Mouse (Mus musculus): ENCODE data around the gene Arhgap6. TPM values are rescaled to one million over a fixed set of nuclear protein-coding genes. Genes with fewer than 3 reads are reported as not detected.
"Not testable (repeated sequence)": the region's sequence is repeated elsewhere in the genome, so short reads cannot be mapped to it uniquely, and the experiment has no call there.

The Arhgap6 gene
- polyA plus RNA-seq, 1 experiment from 2014 or later, result 4.4 TPM

- Histone ChIP-seq H3K9ac (no peak overlapping the region), H3K27ac (0 out of 2 replicates have a peak overlapping the region, but pooled peaks have one; percentile 43), H3K27me3 (peaks cover 3% of the 10 kb centered on the region; the same call in 1 of the 2 replicates), H3K36me3 (no peaks in the 10 kb centered on the region), H3K4me1 (no peaks in the 10 kb centered on the region), H3K4me2 (no peak overlapping the region), H3K4me3 (no peak overlapping the region), H3K9me3 (no peaks in the 10 kb centered on the region)
- no peak for ATAC-seq (ENCODE audit: insufficient number of reproducible peaks, low FRiP score, low TSS enrichment, low read depth)
- 49% methylated on average over 2 of the region's 2 CpGs for WGBS
Observed at GRCm38 (mm10) chrX:169262212-169262611, 467.3 kb downstream of the Arhgap6 start.

- no peaks in the 10 kb centered on the region for H3K9me3 ChIP-seq
- ATAC-seq (ENCODE audit: insufficient number of reproducible peaks, low FRiP score, low TSS enrichment, low read depth), result no peak
- H3K27ac ChIP-seq, result no peak overlapping the region
- no peak overlapping the region for H3K9ac ChIP-seq
- H3K27me3 ChIP-seq, result peaks cover 3% of the 10 kb centered on the region; the same call in 1 of the 2 replicates
- H3K36me3 ChIP-seq, result no peaks in the 10 kb centered on the region
- no peak overlapping the region for H3K4me2 ChIP-seq
- no peaks in the 10 kb centered on the region for H3K4me1 ChIP-seq
- 65% methylated on average over 8 of the region's 8 CpGs for WGBS
- H3K4me3 ChIP-seq, result no peak overlapping the region
Observed at GRCm38 (mm10) chrX:169263433-169264172, 468.7 kb downstream of the Arhgap6 start.

GRCm38 (mm10) chrX:169299579-169299978 is 504.7 kb downstream of the Arhgap6 start:
- Histone ChIP-seq H3K27ac (no peak overlapping the region), H3K9ac (no peak overlapping the region), H3K4me3 (no peak overlapping the region), H3K4me1 (no peaks in the 10 kb centered on the region), H3K9me3 (no peaks in the 10 kb centered on the region), H3K36me3 (no peaks in the 10 kb centered on the region), H3K27me3 (peaks cover 2% of the 10 kb centered on the region; the same call in 1 of the 2 replicates), H3K4me2 (no peak overlapping the region)
- WGBS, result 63% methylated on average over 4 of the region's 4 CpGs
- no peak for ATAC-seq (ENCODE audit: insufficient number of reproducible peaks, low FRiP score, low TSS enrichment, low read depth)

GRCm38 (mm10) chrX:169302271-169303045 is 507.6 kb downstream of the Arhgap6 start:
- Histone ChIP-seq H3K4me2 (no peak overlapping the region), H3K9me3 (no peaks in the 10 kb centered on the region), H3K27me3 (peaks cover 2% of the 10 kb centered on the region; the same call in 1 of the 2 replicates), H3K27ac (no peak overlapping the region), H3K4me1 (no peaks in the 10 kb centered on the region), H3K4me3 (no peak overlapping the region), H3K36me3 (no peaks in the 10 kb centered on the region), H3K9ac (no peak overlapping the region)
- 59% methylated on average over 26 of the region's 26 CpGs for WGBS
- ATAC-seq (ENCODE audit: insufficient number of reproducible peaks, low FRiP score, low TSS enrichment, low read depth), result no peak

GRCm38 (mm10) chrX:169303945-169304344 is 509.0 kb downstream of the Arhgap6 start:
- no peak overlapping the region for H3K27ac ChIP-seq
- ATAC-seq (ENCODE audit: insufficient number of reproducible peaks, low FRiP score, low TSS enrichment, low read depth), result no peak
- WGBS, result 37% methylated on average over 3 of the region's 3 CpGs
- H3K9ac ChIP-seq, result no peak overlapping the region
- no peak overlapping the region for H3K4me3 ChIP-seq
- H3K27me3 ChIP-seq, result peaks cover 2% of the 10 kb centered on the region; the same call in 1 of the 2 replicates
- no peak overlapping the region for H3K4me2 ChIP-seq
- no peaks in the 10 kb centered on the region for H3K9me3 ChIP-seq
- no peaks in the 10 kb centered on the region for H3K4me1 ChIP-seq
- H3K36me3 ChIP-seq, result no peaks in the 10 kb centered on the region

GRCm38 (mm10) chrX:169308559-169308958 is 513.7 kb downstream of the Arhgap6 start:
- H3K27me3 ChIP-seq, result 0 out of 2 replicates have a peak, but pooled peaks cover 4% of the 10 kb centered on the region
- no peak overlapping the region for H3K4me3 ChIP-seq
- no peaks in the 10 kb centered on the region for H3K4me1 ChIP-seq
- no peak overlapping the region for H3K4me2 ChIP-seq
- no peak overlapping the region for H3K27ac ChIP-seq
- H3K9ac ChIP-seq, result no peak overlapping the region
- no peak for ATAC-seq (ENCODE audit: insufficient number of reproducible peaks, low FRiP score, low TSS enrichment, low read depth)
- no peaks in the 10 kb centered on the region for H3K36me3 ChIP-seq
- no peaks in the 10 kb centered on the region for H3K9me3 ChIP-seq
- 83% methylated on average over 3 of the region's 3 CpGs for WGBS

GRCm38 (mm10) chrX:169319066-169319760 is 524.3 kb downstream of the Arhgap6 start:
- Histone ChIP-seq H3K27ac (no peak overlapping the region), H3K27me3 (no peaks in the 10 kb centered on the region), H3K4me1 (no peaks in the 10 kb centered on the region), H3K9me3 (no peaks in the 10 kb centered on the region), H3K9ac (peak overlapping the region; percentile 51; the same call in 1 of the 2 replicates), H3K36me3 (no peaks in the 10 kb centered on the region), H3K4me3 (peak overlapping the region; percentile 59), H3K4me2 (peak overlapping the region; percentile 45)
- 53% methylated on average over 12 of the region's 12 CpGs for WGBS
- ATAC-seq (ENCODE audit: insufficient number of reproducible peaks, low FRiP score, low TSS enrichment, low read depth), result no peak

GRCm38 (mm10) chrX:169319945-169320667 is 525.2 kb downstream of the Arhgap6 start, which contains the start of gene Hccs:
TSS of gene Hccs (minus strand) at chrX:169320372.
- ATAC-seq (ENCODE audit: insufficient number of reproducible peaks, low FRiP score, low TSS enrichment, low read depth), result peak; percentile 99
- Histone ChIP-seq H3K27me3 (no peaks in the 10 kb centered on the region), H3K4me3 (peak within 1 kb of the TSS; percentile 59), H3K36me3 (no peaks in the 10 kb centered on the region), H3K4me2 (peak within 1 kb of the TSS; percentile 45), H3K27ac (peak within 1 kb of the TSS; percentile 87), H3K4me1 (no peaks in the 10 kb centered on the region), H3K9me3 (no peaks in the 10 kb centered on the region), H3K9ac (peak within 1 kb of the TSS; percentile 51)
- WGBS, result 30% methylated on average over 94 of the region's 97 CpGs

- H3K9ac ChIP-seq; H3K36me3 ChIP-seq; H3K27ac ChIP-seq; H3K27me3 ChIP-seq; H3K4me1 ChIP-seq; H3K9me3 ChIP-seq; ATAC-seq (ENCODE audit: insufficient number of reproducible peaks, low FRiP score, low TSS enrichment, low read depth): not testable (repeated sequence)
- 34% methylated on average over 15 of the region's 15 CpGs for WGBS
- Histone ChIP-seq H3K4me3 (peak overlapping the region; percentile 59), H3K4me2 (peak overlapping the region; percentile 34)
Observed at GRCm38 (mm10) chrX:169320668-169321005, 525.7 kb downstream of the Arhgap6 start.

- Histone ChIP-seq H3K4me3 (no peak overlapping the region), H3K4me1 (no peaks in the 10 kb centered on the region), H3K36me3 (no peaks in the 10 kb centered on the region), H3K4me2 (no peak overlapping the region), H3K27me3 (no peaks in the 10 kb centered on the region), H3K9me3 (no peaks in the 10 kb centered on the region), H3K9ac (no peak overlapping the region), H3K27ac (no peak overlapping the region)
- ATAC-seq (ENCODE audit: insufficient number of reproducible peaks, low FRiP score, low TSS enrichment, low read depth), result no peak
- 71% methylated on average over 3 of the region's 3 CpGs for WGBS
Observed at GRCm38 (mm10) chrX:169325929-169326595, 531.2 kb downstream of the Arhgap6 start.

GRCm38 (mm10) chrX:169332264-169332663 is 537.4 kb downstream of the Arhgap6 start:
- Histone ChIP-seq H3K27ac (no peak overlapping the region), H3K36me3 (no peaks in the 10 kb centered on the region), H3K27me3 (no peaks in the 10 kb centered on the region), H3K4me2 (no peak overlapping the region), H3K4me3 (no peak overlapping the region), H3K9me3 (no peaks in the 10 kb centered on the region), H3K9ac (no peak overlapping the region), H3K4me1 (no peaks in the 10 kb centered on the region)
- WGBS, result 32% methylated on average over 3 of the region's 3 CpGs
- ATAC-seq (ENCODE audit: insufficient number of reproducible peaks, low FRiP score, low TSS enrichment, low read depth), result no peak
